Mouse (Mus musculus) spleen, postnatal 10 days (tissue): ENCODE data around the gene Slc15a5.

Source experiments
- DNase-seq, 2 experiments: peaks; one replicate each; pipeline ENCODE4 v3.0.0; 2021 to 2022; ENCODE audit warnings: low spot score in 2 of 2

Slc15a5 gene

GRCm38 (mm10) chr6:138055572-138055971, 24.1 kb downstream of the Slc15a5 start:
- no peak for DNase-seq

DNA sequence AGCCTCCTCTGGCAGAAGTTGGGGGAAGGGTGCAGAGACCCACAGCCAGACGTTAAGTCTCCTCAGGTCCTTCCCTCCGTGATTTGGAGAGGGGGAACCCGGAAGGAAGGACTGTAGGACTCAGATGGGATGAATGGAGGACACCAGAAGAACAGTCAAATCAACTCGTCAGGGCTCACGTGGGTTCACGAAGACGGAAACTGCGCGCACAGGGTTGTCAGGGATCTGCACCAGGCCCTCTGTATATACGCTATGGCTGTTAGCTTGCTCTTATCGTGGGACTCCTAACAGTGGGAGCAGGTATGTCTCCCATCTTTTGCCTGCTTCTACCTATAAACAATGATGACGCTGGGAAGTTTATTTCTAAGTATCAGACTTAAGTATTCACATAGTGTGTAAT, 24.8 kb downstream of the Slc15a5 start:
- no peak for DNase-seq

DNA sequence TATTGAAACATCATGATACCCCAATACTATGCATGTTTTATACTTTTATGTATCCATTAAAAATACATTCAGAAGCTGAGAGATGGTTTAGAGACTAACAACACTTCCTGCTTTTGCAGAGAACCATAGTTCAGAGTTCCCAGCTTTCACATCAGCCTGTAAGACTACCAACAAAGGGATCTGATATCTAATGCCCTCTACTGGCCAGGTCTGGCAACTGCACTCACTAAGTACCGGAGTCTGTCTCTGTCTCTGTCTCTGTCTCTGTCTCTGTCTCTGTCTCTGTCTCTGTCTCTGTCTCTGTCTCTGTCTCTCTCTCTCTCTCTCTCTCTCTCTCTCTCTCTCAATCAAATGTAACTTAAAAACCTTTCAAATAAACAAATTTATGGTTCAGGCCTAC, 25.6 kb downstream of the Slc15a5 start:
- no peak for DNase-seq

DNA sequence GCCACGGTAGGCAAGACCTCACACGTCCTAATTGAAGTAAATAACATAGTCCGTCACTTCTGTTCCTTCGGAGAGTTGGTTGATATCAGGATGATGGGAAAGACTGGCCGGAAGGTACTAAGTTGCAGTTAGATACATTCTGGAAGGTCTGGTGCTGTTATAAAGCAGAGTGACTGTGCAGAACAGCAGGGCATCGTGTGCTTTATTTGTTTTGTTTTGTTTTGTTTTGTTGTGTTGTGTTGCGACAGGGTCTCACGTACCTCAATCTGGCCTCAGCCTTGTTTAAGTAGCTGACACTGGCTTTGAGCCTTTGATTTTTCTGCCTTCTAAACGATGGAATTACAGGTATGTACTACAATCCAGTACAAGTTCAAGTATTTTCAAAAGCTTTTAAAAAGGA, 26.0 kb downstream of the Slc15a5 start:
- no peak for DNase-seq

DNA sequence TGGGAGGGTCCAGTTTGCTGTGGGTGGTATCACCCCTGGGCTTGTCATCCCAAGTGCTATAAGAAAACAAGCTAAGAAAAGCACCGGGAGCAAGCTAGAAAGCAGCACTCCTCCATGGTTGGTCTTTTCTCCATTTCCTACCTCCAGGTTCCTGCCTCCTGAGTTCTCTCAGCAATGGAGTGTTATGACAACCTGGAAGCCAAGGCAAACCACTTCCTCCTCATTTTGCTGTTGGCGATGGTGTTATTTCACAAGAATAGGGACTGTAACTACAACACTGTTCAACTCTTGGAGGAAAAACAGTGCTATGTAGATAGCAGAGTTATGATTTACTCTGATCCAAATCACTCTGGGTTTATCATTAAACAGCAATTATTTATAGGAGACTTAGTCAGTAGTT, 34.4 kb downstream of the Slc15a5 start:
- no peak for DNase-seq

- no peak for DNase-seq
Observed at GRCm38 (mm10) chr6:138042891-138043290, 36.8 kb downstream of the Slc15a5 start.

GRCm38 (mm10) chr6:138041865-138042264, 37.9 kb downstream of the Slc15a5 start:
- no peak for DNase-seq

DNA sequence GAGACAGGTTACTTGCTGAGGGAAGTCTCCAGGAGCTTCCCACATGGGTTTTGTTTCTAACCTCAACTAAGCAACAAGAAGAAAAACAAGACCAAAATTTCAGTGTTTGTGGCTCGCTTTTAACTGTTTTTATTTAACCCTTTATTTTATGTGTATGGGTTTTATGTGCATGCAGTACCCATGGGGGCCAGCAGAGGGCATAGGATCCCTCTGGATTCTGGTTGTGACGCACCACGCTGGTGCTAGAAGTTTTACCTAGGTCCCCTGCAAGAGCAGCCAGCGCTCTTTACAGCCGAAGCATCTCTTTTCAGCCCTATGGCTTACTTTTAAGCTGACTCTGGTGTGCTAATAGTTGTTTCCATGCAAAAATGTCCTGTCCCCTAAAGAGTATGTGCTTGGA, 42.1 kb downstream of the Slc15a5 start:
- no peak for DNase-seq

DNA sequence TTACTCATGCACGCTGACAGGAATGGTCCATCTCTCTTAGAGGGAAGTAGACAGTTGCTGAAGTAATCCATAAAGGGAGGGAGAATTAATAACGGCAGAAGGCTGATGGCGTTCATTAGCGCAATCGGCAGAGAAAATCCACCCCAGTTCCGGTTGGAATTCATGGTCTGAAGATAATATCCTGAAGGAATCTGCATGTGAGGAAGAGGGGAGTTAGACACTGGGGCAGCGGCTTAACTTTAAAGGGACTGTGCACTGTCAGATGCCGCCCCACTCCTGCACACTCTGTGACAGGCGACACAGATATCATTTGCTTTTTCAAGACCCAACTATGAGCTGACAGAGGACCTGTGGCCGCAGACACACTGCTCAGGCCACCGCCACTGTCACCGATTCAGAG, 42.8 kb downstream of the Slc15a5 start:
- DNase-seq: no peak

GRCm38 (mm10) chr6:138016898-138017297, 62.8 kb downstream of the Slc15a5 start:
- no peak for DNase-seq

- no peak for DNase-seq
Observed at GRCm38 (mm10) chr6:138014976-138015674, 64.6 kb downstream of the Slc15a5 start.

- DNase-seq: no peak
Observed at GRCm38 (mm10) chr6:138011955-138012354, 67.8 kb downstream of the Slc15a5 start.

GRCm38 (mm10) chr6:138007705-138008104, 72.0 kb downstream of the Slc15a5 start:
- no peak for DNase-seq

DNA sequence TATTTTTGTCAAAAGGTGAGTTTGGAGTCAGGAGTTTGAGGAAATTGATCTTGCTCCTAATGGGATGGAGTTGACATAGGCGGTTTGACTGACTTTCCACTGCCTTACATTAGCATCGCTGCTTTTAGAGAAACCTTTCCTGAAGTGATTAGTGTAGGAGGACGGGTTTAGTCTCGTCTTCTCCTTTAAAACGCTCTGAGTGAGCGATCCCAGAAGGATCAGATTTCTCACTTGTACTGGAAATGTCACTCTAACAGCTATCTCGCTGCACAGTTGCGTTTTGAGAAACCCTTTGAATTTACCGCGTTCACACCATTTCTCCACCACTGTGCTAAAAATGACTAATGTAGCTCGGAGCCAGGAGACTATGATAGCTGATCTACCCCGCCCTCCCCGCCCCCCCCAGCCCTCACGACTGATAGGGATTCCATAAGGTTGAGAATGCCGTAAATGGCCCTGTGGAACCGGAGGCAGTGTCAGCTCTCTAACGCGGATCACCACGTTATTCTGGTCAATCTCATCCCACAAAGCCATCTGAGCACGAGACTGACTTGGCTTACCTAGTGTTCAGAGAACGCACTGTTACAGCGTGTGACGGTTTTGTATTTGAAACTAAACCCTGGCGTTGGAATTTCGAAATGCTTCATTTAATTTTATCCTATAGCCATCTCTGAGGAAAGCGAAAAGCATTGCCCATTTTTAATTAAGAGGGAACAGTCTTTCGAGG, 73.0 kb downstream of the Slc15a5 start:
- no peak for DNase-seq

GRCm38 (mm10) chr6:137989853-137990252, 89.9 kb downstream of the Slc15a5 start:
- no peak for DNase-seq

GRCm38 (mm10) chr6:137985169-137985568, 94.5 kb downstream of the Slc15a5 start:
- DNase-seq: no peak

- DNase-seq: no peak
Observed at GRCm38 (mm10) chr6:137982195-137982737, 97.5 kb downstream of the Slc15a5 start.

DNA sequence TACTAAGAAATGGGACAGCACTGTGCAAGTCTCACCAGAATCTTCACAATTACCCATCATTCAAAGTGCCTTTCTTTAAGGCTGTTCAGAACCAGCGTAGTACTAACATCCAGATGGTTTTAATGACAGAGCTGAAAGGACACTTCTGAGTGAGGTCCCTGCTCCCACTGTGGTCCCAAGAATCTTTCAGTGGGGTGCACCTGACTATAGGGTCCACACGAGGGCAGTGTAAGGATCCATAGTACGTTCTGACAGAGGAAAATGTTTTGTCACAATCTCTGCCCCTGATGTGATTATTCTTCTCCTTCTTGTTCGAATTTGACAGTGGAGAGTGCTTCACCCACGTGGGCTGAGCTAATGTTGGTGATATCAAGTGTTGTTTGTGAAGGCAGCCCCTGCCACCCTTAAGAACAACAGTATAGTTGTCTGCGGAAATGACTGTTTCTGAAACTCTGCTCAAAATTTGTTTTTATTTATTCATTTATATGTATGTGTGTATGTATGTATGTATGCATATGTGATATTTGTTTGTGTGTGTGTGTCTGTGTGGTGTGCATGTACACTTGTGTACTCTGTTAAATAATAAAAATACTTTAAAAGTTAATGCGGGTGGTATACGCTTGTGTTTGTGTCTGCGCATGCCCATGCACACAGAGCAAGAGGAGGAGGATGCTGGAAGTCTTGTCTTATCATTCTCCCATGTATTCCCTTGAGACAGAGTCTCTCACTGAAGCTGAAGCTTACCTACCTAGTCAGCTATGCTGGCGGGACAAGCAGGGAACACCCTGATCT, 98.6 kb downstream of the Slc15a5 start:
- no peak for DNase-seq

DNA sequence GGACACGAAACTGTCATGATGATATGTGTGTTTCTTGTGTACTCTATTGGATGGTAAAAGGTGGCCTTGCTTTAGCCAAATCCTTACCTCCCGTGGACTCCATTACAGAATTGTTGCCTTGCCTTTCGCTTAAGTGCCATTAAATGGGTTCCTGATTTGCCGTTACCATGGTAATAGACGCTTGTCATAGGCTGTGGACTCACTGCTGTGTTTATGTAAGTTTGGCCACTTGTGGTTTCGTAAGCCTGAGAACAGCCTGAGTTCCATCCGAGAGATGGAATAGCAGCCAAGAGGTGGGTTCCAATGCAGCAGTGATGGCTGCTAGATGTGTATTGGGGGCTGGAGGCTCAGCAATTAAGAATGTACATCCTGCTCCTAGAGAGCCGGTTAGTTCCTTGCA, 99.3 kb downstream of the Slc15a5 start:
- DNase-seq: no peak

DNA sequence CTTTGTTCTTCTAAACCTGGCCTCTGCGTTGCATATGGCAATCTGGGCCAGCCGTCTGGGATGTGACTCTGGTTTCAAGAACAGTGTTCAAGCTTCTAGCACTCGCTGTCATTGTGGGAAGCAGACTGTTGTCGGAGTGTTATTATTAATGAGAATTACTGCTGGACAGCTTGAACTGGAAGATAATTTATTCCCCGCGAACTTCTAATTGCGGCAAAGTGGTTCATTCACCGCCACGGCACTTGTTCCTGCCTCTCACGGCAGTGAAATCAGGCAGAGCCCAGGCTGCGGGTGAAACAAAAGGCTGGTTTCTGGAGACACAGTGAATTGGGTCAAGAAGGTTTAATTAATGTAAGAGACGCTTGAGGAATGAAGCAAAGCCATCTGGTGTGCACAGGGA, 99.9 kb downstream of the Slc15a5 start:
- DNase-seq: no peak

DNA sequence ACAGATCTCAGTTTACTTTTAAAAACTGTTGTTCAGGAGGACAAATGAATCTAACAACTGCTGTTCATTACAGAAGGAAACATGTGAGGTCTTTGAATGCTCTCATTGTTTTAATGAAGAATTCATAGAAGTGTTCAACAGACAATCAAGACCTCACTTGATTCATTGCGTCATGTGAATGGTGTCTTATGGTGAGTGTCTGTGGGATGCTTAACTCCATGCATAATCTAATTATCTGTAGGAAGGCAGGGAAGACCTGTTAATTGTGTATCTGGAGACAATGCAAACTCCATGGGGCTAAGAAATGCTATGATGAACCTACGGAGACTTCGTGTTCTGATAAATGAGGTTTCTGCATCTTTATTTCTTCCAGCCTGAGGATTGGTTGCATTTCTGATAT, 103.7 kb downstream of the Slc15a5 start:
- DNase-seq: no peak

DNA sequence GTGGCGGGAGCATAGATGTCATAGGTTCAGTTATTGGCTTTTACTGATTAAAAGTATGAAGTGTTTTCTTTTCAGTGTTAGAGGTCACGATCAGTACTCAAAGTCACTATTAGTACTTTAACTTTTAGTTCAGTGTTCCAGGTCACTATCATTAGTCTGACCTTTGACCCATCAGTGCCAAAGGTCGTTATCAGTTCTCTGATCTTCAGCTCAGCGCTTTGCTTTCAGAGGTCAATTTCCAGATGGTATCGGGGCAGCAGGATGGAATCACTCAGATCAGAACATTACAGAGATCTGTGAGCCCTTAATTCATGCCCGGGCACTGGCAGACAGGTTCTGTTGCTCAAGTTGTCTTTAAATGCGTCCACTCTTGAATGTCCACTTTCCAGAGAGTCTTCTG, 116.0 kb downstream of the Slc15a5 start:
- no peak for DNase-seq
